Mouse (Mus musculus) regulatory T cell (primary cell): ENCODE measurements around the gene Mettl24.
"Not testable (repeated sequence)": the region's sequence is repeated elsewhere in the genome, so short reads cannot be mapped to it uniquely, and the experiment has no call there.

ENCODE experiments used
- in situ Hi-C: fragments of 300-600 bp; cut with MboI, MseI; formaldehyde crosslinking; loops from one replicate; pipeline ENCODE4 v1.15.1; 2025; ENCODE audit warnings: high pct_unique_total_duplicates

Gene Mettl24

GRCm38 (mm10) chr10:40805221-40805620 is 122.1 kb downstream of the Mettl24 start:
- in situ Hi-C loops: no loop called here

GRCm38 (mm10) chr10:40806221-40806620 is 123.1 kb downstream of the Mettl24 start:
- in situ Hi-C loops: no loop called here

- in situ Hi-C loops: not testable (repeated sequence)
Observed at GRCm38 (mm10) chr10:40809411-40809910, 126.4 kb downstream of the Mettl24 start.

- in situ Hi-C loops: no loop called here
Observed at GRCm38 (mm10) chr10:40813627-40814026, 130.5 kb downstream of the Mettl24 start.

DNA sequence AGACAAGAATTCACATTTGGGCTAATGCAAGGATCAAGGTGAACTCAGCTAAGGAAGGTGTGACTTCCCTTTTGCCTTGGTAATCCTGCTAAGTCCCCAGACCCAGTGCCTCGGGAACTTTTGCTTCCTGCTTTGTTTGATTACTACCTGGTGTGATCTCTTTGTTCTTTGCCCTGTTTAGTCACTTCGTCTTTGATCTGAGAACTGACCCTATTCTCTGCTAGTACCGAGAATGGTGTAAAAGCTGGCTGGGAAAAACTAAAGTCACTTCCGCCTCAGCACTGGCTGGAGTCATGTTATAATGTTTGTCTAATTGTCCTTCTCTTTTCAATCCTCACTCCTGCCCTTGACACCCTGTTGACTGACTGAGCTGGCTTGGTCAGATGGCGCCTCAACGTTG is 133.4 kb downstream of the Mettl24 start:
- in situ Hi-C loops: no loop called here

DNA sequence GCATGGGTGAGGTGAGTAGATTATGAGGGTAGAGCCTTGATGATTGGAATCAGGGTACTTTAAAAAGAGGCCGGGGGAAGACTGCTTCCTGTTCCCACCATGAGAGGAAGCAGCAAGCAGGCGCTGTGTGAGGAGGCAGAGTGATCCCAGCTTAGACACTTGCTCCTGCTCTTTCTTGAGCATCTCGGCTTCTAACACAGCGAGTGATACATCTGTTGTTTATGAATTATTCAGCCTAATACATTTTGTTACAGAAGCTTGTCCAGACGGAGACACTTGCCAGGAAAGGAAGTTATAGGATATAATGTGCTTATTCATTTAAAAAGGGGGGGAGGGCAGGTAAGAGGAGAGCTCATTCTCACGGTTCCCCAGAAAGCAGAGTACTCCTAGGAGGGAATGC is 142.9 kb downstream of the Mettl24 start:
- in situ Hi-C loops: no loop called here

- in situ Hi-C loops: no loop called here
Observed at GRCm38 (mm10) chr10:40827706-40828105, 144.6 kb downstream of the Mettl24 start.

DNA sequence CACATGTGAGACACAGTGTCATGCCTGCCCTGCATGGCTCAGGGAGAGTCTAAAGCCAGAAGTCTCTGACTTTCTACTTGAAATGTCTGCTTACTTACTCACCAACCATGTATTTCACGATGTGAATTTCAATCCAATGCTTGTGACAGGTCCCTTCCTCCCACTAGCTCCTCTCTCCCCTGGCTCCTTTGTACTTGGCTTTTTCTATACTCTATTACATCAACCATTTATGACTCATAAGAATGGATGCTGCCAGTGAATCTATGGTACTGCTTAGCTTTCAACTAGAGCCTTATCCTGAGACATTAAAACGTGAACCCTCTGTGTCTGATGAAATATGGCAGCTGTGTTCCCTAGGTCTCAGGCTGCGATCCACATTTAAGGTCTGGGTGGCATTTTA is 147.2 kb downstream of the Mettl24 start:
- in situ Hi-C loops: no loop called here

- in situ Hi-C loops: no loop called here
Observed at GRCm38 (mm10) chr10:40831267-40831666, 148.2 kb downstream of the Mettl24 start.

DNA sequence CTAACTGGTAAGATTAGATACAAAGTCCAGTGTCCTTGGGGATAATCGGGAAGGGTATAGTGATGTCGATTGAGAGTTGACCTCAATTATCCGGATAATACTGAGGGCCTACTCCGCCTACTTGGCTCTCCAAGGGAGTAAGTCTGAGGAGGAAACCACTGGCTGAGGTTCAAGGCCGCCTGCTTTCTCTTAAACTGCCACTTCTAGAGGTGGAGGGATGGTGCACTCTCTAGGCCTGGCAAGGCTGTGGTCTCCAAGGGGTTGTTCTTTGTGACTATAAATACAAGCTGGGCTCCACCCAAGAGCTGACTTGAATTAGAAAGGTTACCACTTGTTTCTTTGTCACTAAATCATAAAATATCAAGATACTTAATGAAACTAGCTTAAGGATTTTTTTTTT is 157.0 kb downstream of the Mettl24 start:
- in situ Hi-C loops: no loop called here

GRCm38 (mm10) chr10:40843841-40844240 is 160.8 kb downstream of the Mettl24 start:
- in situ Hi-C loops: no loop called here

- in situ Hi-C loops: no loop called here
Observed at GRCm38 (mm10) chr10:40844546-40844945, 161.5 kb downstream of the Mettl24 start.

DNA sequence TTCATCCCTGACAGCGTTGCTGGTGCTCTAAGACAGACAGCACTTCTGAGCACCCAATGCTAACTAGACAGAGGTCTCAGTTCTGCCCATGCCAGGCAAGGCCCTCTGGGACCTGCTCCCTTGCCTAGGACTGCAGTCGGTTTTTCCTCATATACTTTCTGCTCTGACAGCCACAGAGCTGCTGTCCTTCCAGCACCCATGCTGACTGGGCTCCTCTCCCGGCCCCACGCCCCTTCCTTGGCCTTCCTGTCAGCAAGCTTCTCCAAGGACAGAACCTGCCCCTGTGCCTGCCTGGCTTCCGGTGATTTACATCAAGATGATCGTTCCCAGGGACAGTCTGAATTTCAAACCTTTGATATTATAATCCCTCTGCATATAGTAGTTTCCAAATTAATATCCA is 162.5 kb downstream of the Mettl24 start:
- in situ Hi-C loops: no loop called here

- in situ Hi-C loops: no loop called here
Observed at GRCm38 (mm10) chr10:40847176-40847874, 164.2 kb downstream of the Mettl24 start.

GRCm38 (mm10) chr10:40850644-40851043 is 167.6 kb downstream of the Mettl24 start:
- in situ Hi-C loops: no loop called here

- in situ Hi-C loops: no loop called here
Observed at GRCm38 (mm10) chr10:40851138-40851537, 168.1 kb downstream of the Mettl24 start.

GRCm38 (mm10) chr10:40855616-40856015 is 172.5 kb downstream of the Mettl24 start:
- in situ Hi-C loops: no loop called here

- in situ Hi-C loops: no loop called here
Observed at GRCm38 (mm10) chr10:40856703-40857102, 173.6 kb downstream of the Mettl24 start.

GRCm38 (mm10) chr10:40857599-40857998 is 174.5 kb downstream of the Mettl24 start:
- in situ Hi-C loops: no loop called here
